ENCODE assay signal across 9 mouse cellular contexts in the genomic region with DNA sequence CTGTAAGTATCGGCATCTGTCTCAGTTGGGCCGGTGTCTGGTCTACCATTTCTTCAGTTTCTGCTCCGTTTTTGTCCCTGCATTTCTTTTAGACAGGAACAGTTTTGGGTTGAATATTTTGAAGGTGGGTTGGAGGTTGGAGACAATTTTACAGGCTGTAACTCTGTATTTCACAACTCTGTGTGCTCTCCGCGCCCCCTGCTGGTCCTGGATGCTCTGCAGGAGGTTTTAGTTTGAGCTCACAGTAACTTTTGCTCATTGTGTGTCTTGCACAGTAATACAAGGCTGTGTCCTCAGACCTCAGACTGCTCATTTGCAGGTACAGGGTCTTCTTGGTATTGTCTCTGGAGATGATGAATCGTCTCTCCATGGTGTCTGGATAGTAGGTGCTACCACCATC. TPM values are rescaled to one million over a fixed set of nuclear protein-coding genes. Genes with fewer than 3 reads are reported as not detected.
DNase-seq lines count a peak whose midpoint lies in the region; ATAC-seq and TF ChIP-seq lines count a peak whose summit lies in the region.
"Had no signal": no experiment of that assay in that cellular context is flagged by ENCODE, and none has a peak within 500 bp of the region (broad histone marks: within the 10 kb centered on the region; RNA-seq: fewer than 3 reads in every experiment).

No protein-coding gene starts in this region.

- H3K9me3 ChIP-seq in kidney, embryonic 16.5 days (ENCODE audit: low read length) = no peaks in the 10 kb centered on the region
- H3K9me3 ChIP-seq in forebrain, embryonic 16.5 days (ENCODE audit: control insufficient read depth, low read length) = peaks cover 9% of the 10 kb centered on the region

- no peaks in the 10 kb centered on the region for H3K79me3 ChIP-seq in C2C12 (ENCODE audit: low read depth)

- H3K27me3 ChIP-seq in kidney, embryonic 16.5 days (ENCODE audit: insufficient read depth, low read length) = no peaks in the 10 kb centered on the region
- H3K27me3 ChIP-seq in C2C12 (ENCODE audit: control insufficient read depth, insufficient read depth, insufficient read length) = no peaks in the 10 kb centered on the region
- no peaks in the 10 kb centered on the region for H3K27me3 ChIP-seq in forebrain, embryonic 16.5 days (replicated peaks; ENCODE audit: control insufficient read depth, insufficient read depth, low read length)
- H3K27me3 ChIP-seq: neural tube, embryonic 13.5 days had no signal

- H3K79me2 ChIP-seq in C2C12 (ENCODE audit: control insufficient read depth, insufficient read depth) = no peaks in the 10 kb centered on the region

- no peak for ATAC-seq in kidney, embryonic 16.5 days (ENCODE audit: low FRiP score, low TSS enrichment)
- no peak for ATAC-seq in forebrain, embryonic 16.5 days

- no peaks in the 10 kb centered on the region for H3K36me3 ChIP-seq in kidney, embryonic 16.5 days (ENCODE audit: insufficient read depth, low read length)
- no peaks in the 10 kb centered on the region for H3K36me3 ChIP-seq in C2C12 (ENCODE audit: control insufficient read depth, insufficient read depth)
- no peaks in the 10 kb centered on the region for H3K36me3 ChIP-seq in forebrain, embryonic 16.5 days (ENCODE audit: control insufficient read depth, insufficient read depth)
- H3K36me3 ChIP-seq: neural tube, embryonic 13.5 days had no signal

- no peak overlapping the region for H3K4me3 ChIP-seq in kidney, embryonic 16.5 days (ENCODE audit: low read length)
- no peak overlapping the region for H3K4me3 ChIP-seq in C2C12 (ENCODE audit: insufficient read depth, poor library complexity, severe bottlenecking)
- no peak overlapping the region for H3K4me3 ChIP-seq in forebrain, embryonic 16.5 days (replicated peaks; ENCODE audit: low read length)
- H3K4me3 ChIP-seq: neural tube, embryonic 13.5 days had no signal

- peak; percentile 15 for DNase-seq in kidney, adult 18-20 months
- DNase-seq in adipocyte (ENCODE audit: low spot score) = peak; percentile 6
- DNase-seq in kidney, postnatal 36 days = peak; percentile 8 to 71
- DNase-seq in thymus, postnatal 4 days = peak; percentile 84
- DNase-seq in heart, adult 11 months = no peak

- no peak overlapping the region for H3K9ac ChIP-seq in kidney, embryonic 16.5 days (replicated peaks; ENCODE audit: low read length)
- H3K9ac ChIP-seq in forebrain, embryonic 16.5 days (replicated peaks; ENCODE audit: low read depth, low read length) = no peak overlapping the region
- H3K9ac ChIP-seq: neural tube, embryonic 13.5 days had no signal

- H3K4me1 ChIP-seq in kidney, embryonic 16.5 days (ENCODE audit: insufficient read depth, low read length) = no peaks in the 10 kb centered on the region
- no peaks in the 10 kb centered on the region for H3K4me1 ChIP-seq in forebrain, embryonic 16.5 days (replicated peaks; ENCODE audit: control insufficient read depth, insufficient read depth, low read length)
- H3K4me1 ChIP-seq: neural tube, embryonic 13.5 days had no signal

- TF ChIP-seq CTCF in C2C12 (IDR thresholded peaks at IDR 0.05; ENCODE audit: control insufficient read depth, insufficient read depth, insufficient read length) = no peak

- no peak overlapping the region for H3ac ChIP-seq in C2C12 (ENCODE audit: control insufficient read depth, insufficient read length, low read depth)

- no peak overlapping the region for H3K27ac ChIP-seq in kidney, embryonic 16.5 days (ENCODE audit: low read length)
- no peak overlapping the region for H3K27ac ChIP-seq in forebrain, embryonic 16.5 days (ENCODE audit: low read length)
- H3K27ac ChIP-seq: neural tube, embryonic 13.5 days had no signal

- WGBS in kidney, embryonic 16.5 days = 55% methylated on average over 6 of the region's 6 CpGs
- WGBS in forebrain, embryonic 16.5 days = 56% methylated on average over 6 of the region's 6 CpGs

- H3K4me2 ChIP-seq in kidney, embryonic 16.5 days (replicated peaks; ENCODE audit: low read depth, low read length) = no peak overlapping the region
- H3K4me2 ChIP-seq in forebrain, embryonic 16.5 days (ENCODE audit: low read length) = no peak overlapping the region
- H3K4me2 ChIP-seq: neural tube, embryonic 13.5 days had no signal

TF ChIP-seq in C2C12, 6 proteins besides CTCF, POLR2A, EP300 and RAD21:
- no peak for TF ChIP-seq USF1 (IDR thresholded peaks at IDR 0.05; ENCODE audit: low read depth)
- no peak for TF ChIP-seq FOSL1 (IDR thresholded peaks at IDR 0.05; ENCODE audit: insufficient read depth, low read length, poor library complexity, severe bottlenecking)
- peak; percentile 26 for TF ChIP-seq CEBPB (IDR thresholded peaks at IDR 0.05; ENCODE audit: low read depth)
- TF ChIP-seq MAX (IDR thresholded peaks at IDR 0.05) = no peak

RNA-seq across cellular contexts. Expression of gene Adam6a, which starts 34.5 kb away (rescaled TPM):
- not detected in 2 replicates for polyA plus RNA-seq in kidney, embryonic 16.5 days (2015; fragmentation: Nextera tagmentation; extraction: Ambion mirVana)
- polyA plus RNA-seq in C2C12 (2012; fragmentation: generic; extraction: Trizol) = not detected
- not detected in 2 replicates for polyA plus RNA-seq in forebrain, embryonic 16.5 days (2015; fragmentation: Nextera tagmentation; extraction: Ambion mirVana)
- polyA plus RNA-seq: neural tube, embryonic 13.5 days had no signal
